Mouse (Mus musculus) spleen, adult 12 weeks (tissue): Measurements from ENCODE around the gene Hoxd8.

ENCODE experiments used
- DNase-seq: peaks from one replicate; pipeline ENCODE4 v3.0.0; 2022; ENCODE audit warnings: low spot score

The Hoxd8 gene

GRCm38 (mm10) chr2:74735851-74736687 is 31.7 kb downstream of the Hoxd8 start:
- DNase-seq, result no peak

DNA sequence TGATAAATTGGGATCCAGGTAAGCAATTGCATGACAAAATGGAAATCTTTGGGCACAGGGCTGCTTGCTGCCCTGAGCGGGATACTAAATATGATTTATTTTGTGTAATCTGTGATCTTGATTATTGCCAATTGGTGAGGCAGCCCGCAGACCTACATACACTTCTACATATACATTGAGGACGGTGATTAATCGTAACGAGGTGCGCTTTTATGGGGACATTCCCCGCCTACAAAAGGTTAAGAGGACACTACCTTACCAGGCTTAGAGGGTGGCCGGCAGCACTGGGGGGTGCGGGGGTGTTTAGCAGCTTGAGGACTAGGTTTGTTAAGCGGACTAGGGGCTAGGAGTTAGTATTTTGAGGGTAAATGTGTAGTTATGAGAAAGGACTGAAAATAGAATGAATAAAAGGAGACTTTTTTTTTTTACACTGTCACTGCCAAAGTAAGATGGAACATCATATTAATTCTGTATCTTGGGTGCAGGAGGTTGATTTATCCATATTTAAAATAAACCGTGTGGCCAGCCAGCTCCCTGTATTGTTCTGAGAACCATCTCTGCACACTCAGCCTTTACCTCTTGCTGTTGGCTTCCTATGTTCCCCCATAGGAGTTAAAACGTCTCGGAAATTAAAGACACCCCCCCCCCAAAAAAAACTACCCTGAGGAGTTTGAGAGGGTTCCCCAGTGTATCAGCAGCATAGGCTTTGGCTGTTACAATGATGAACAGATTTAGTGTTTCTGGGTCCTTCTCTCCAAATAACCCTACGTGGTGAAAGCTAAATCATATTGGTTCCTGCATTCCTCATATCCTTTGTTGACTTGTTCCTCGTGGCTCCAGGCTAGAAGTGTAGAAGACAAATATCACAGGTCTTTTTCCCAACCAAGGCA is 32.5 kb downstream of the Hoxd8 start:
- no peak for DNase-seq

DNA sequence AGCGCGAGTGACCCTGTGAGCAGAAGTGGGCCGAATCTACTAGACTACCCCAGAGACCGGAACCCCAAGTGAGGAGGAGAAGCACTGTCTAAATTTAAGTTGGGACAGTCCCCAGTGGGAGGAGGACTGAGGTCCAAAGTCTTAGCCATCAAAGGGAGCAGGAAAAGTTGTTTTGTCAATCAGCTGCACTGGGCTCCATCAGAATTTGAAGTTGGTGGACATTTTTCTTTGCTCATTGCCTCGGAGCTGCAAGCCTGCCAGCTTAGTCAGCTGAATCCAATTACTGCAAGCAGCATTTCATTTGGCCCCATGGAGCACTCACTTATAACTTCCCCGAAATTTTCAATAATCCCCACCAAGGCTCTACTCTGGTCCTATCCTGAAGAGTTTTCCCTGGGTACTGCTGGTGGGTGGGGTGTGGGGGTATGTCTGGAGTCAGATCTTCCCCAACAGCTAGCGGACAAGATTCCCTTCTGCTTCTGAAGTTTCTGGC is 33.2 kb downstream of the Hoxd8 start:
- no peak for DNase-seq

DNA sequence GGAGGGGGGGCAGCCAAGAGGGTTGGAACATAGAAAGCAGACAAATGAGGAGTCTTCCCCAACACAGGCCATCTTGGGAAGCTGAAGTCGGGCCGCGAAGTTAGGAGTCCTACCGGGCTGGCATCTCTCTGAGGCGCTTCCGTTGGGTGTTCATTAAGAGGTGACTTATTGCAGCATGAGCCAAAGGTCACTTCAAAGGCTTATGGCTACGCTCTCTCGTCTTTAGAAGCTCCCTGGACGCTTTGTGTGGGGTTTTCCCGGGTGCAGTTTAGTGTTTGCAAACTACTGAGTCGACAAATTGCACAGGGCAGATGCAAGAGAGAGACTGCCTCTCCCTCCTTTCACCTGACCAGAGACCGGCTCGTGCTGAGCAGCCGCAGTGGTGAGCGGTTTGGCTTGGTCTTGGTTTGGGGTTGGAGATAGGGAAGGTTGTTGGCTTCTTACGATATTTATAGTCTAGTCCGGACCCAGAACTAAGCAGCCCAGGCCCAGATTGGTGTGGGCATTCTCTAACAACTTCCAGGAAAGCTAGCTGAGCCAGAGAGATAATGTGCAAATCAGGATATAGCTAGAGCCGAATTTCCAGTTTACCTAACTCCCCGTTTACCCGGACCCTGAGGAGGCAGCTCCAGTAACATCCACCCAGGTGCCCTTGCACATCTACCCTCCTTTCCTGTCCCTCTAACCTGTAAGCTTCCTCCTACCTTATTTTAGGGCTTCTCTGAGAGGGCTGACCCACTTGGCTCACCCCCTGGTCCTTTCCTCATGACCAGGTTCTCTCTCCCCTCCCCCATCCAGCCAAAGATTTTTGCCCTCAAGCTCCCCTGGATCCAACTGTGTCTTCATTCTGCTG is 34.4 kb downstream of the Hoxd8 start:
- no peak for DNase-seq

GRCm38 (mm10) chr2:74739476-74739800 is 35.0 kb downstream of the Hoxd8 start:
- no peak for DNase-seq

- no peak for DNase-seq
Observed at GRCm38 (mm10) chr2:74739869-74740268, 35.5 kb downstream of the Hoxd8 start.

- no peak for DNase-seq
Observed at GRCm38 (mm10) chr2:74740311-74741091, 36.1 kb downstream of the Hoxd8 start.

GRCm38 (mm10) chr2:74741252-74741978 is 37.0 kb downstream of the Hoxd8 start:
- no peak for DNase-seq

GRCm38 (mm10) chr2:74741979-74742277 is 37.5 kb downstream of the Hoxd8 start:
- no peak for DNase-seq

DNA sequence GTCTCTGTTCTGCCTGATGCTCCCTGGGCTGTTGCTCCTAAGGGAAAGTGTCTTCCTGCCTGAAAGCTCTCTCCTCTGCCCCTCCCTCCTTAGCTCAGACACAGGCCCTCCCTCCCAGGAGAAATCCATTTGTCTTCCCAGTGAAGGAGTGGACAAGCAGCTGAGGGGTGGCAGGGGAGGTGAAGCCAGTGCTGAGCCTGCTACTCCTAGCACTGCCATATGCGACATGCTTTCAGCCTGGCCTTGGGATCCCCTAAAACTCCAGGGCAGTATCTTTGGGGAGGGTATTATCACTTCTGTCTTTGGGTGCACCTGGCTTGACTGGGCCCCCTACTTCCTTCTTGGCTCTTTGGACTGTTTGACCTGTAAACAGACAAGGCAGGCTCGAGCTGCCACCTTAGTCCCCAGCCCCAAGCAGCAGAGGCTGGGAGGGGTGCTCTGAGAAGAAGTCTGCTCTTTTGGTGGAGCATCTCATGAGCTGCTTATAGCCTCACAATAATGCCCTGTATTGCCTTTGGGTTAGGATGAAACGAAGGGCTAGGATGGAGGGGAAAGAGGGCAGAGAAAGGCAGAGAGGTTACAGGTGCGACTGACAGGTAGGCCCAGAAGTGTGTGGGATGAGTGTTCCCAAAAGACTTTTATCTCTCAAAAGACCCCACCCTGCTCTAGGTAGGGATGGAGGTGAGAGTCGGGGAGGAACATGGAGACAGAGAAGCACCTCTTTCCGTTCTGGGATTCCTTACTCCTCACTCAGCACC is 41.3 kb downstream of the Hoxd8 start:
- DNase-seq, result no peak

DNA sequence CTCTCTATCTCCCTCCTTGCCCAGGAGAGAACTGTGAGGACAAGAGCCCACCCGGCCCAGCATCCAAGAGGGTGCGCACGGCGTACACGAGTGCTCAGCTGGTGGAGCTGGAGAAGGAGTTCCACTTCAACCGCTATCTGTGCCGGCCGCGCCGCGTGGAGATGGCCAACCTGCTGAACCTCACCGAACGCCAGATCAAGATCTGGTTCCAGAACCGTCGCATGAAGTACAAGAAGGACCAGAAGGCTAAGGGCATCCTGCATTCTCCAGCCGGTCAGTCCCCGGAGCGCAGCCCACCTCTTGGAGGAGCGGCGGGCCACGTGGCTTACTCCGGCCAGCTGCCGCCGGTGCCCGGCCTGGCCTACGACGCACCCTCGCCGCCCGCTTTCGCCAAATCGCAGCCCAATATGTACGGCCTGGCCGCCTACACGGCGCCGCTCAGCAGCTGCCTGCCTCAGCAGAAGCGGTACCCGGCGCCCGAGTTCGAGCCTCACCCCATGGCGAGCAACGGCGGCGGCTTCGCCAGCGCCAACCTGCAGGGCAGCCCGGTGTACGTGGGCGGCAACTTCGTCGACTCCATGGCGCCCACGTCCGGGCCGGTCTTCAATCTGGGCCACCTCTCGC is 42.0 kb downstream of the Hoxd8 start:
- DNase-seq, result no peak

DNA sequence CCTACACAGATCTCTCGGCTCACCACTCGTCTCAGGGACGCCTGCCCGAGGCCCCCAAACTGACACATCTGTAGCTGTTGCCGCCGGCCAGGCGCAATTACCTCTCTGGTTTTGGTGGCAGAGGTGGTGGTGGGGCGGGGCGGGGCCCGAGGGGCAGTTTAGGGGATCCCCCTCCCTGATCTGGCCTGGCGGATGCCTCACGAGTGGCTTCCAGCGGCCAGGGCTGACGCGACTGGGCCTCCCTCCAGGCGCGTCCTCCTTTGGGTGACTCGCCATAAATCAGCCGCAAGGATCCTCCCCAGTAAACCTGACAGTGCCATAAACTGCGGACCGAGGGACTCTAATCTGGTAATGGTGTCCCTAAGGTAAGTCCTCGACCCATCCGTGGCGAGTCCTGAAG is 42.6 kb downstream of the Hoxd8 start:
- DNase-seq, result no peak

GRCm38 (mm10) chr2:74747661-74748141 is 43.3 kb downstream of the Hoxd8 start:
- DNase-seq, result no peak

DNA sequence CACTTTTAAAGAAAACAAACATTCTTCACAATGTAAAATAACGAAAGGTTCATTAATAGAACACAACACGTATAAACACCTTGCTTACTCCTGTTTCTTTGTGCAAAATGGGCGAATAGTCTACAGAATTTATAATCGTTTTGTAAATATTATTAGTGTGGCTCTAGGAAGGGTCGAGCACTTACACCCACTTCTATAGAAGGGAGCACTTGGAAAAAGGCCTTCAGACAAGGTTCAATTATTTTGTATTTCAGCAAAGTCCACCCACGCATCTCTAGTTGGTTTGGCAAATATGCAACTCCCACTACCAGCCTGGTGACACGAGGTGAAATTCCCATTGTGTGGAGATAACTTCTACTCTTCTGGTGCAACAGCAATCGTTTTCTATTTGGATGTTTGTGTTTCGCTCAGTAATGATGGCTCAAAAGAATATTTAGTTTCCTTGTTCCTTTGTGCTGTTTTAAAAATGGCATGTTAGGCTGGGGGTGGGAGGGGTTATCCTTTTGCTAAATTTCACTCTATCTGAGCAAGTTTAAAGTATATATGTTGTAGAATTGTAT is 44.1 kb downstream of the Hoxd8 start:
- no peak for DNase-seq

GRCm38 (mm10) chr2:74749337-74750121 is 45.1 kb downstream of the Hoxd8 start:
- no peak for DNase-seq

DNA sequence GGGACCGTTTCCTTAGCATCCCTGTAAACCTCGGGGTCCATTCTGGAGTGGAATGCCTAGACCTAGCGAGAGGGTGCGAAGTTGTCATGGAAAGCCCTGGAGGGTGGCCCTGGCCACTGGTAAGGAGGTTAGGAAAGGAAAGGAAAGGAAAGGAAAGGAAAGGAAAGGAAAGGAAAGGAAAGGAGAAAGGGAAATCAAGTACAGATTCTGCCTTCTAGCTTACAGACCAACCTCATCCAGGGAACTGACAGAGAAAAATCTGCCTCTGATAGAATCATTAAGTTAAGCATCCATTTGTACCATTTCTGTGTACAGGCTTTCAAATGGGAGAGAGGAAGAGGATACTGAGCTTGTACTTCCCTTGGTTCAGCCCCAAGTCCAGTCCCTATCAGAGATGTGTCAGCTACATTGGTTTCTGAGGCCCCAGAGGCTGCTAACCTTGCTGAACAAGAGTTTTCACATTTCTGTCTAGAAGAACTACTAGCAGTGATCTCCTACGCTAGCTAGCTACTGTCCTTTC is 46.4 kb downstream of the Hoxd8 start:
- DNase-seq, result no peak

DNA sequence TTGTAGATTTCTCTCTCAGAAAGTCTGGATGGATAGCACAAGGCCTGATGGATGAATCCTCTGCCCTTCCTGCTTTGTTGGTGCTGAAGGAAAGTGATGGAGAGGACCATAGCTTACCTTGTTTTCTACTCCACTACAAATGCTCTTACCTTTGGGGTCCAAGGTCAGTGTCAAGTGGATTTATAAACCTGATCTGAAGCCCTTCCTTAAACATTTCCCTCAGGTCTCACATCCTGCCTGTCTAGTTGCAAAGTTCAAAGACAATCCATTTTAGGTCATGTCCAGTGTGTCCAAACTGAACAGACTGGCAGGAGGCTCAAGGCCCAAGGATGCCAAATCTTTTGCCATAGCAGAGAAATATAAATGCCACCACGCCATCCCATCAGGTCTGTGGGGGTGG is 47.4 kb downstream of the Hoxd8 start:
- no peak for DNase-seq
